Mouse (Mus musculus): ENCODE measurements around the gene Nfkbib. TPM values are rescaled to one million over a fixed set of nuclear protein-coding genes. Genes with fewer than 3 reads are reported as not detected.

The Nfkbib gene
- total and polyA plus RNA-seq, 2 experiments from 2014 or later, result 18.0 to 59.8 TPM

DNA sequence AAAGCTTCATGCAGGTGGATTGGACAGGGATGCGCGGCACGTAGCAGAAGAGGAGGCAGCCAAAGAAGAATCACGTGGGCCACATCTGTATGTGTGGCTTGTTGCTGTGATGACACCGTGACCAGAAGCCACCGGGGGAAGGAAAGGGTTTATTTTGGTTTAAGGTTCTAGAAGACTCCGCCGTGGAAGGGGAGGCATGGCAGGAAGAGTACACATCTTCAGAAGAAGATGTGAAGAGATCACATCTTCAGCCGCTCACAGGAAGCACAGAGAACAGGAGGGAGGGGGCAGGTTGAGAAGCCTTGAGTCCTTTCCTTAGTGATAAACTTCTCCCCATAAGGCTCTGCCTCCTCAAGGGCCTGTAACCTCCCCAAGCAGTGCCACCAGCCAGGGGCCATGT, 32.7 kb upstream of the Nfkbib start:
- Histone ChIP-seq H3K36me3 (ENCODE audit: insufficient read depth) (no peaks in the 10 kb centered on the region), H3K9me3 (ENCODE audit: low read length) (no peaks in the 10 kb centered on the region), H3K9ac (no peak overlapping the region), H3K4me3 (ENCODE audit: low read depth, low read length) (no peak overlapping the region), H3K4me2 (ENCODE audit: low read depth) (no peak overlapping the region), H3K27ac (ENCODE audit: low read depth, low read length) (no peak overlapping the region), H3K4me1 (ENCODE audit: insufficient read depth) (peaks cover 5% of the 10 kb centered on the region; the same call in 1 of the 2 replicates), H3K27me3 (ENCODE audit: insufficient read depth, low read length) (no peaks in the 10 kb centered on the region)
- WGBS, result 93% methylated on average over 9 of the region's 9 CpGs
- DNase-seq (no peak), ATAC-seq (no peak)
- no peak for TF ChIP-seq CTCF (IDR thresholded peaks at IDR 0.05; ENCODE audit: low read depth)

DNA sequence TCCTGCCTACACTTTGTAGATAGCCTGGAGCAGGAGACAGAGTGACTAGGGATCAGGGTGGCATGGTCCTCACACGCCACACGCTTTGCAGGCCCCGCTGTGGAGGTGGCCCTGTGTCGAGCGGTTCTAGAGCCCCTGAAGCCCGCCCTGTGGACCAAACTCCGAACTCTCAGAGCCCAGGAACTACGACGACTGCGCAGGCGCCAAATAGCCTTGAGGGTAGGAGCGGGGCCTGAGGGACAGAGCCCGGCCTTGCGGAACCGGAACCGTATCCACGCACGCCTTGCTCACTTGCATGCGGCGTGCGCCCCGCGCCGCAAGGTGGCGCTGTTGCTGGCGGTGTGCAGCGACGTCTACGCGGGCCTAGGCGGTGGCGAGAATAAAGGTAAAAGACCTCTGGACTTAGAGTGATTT, 29.3 kb upstream of the Nfkbib start:
- 13% methylated on average over 32 of the region's 32 CpGs for WGBS
- H3K4me3 ChIP-seq (ENCODE audit: low read depth, low read length), result 0 out of 2 replicates have a peak overlapping the region, but pooled peaks have one; percentile 4
- peak; percentile 96 for TF ChIP-seq CTCF (IDR thresholded peaks at IDR 0.05; ENCODE audit: low read depth)

DNA sequence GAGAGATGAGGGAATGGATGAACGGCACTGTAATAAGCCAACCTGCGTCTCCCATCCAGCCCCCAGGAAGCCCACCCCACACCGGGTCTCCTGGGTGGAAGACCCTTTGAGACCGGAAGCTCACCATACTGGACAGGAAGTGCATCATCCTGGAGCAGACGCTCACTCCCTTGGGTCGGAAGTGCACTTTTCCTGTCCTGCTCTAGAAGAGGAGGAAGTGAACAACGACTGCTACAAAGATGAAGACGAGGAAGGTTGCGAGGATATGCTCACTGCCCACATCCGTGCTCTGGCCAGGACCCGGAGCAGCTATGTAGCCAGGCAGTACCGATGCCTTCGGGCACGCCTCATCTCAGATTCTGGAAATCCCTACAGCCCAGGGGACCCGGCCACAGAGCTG, 28.5 kb upstream of the Nfkbib start:
- Histone ChIP-seq H3K36me3 (ENCODE audit: insufficient read depth) (no peaks in the 10 kb centered on the region), H3K4me2 (ENCODE audit: low read depth) (no peak overlapping the region), H3K9me3 (ENCODE audit: low read length) (no peaks in the 10 kb centered on the region), H3K27ac (ENCODE audit: low read depth, low read length) (no peak overlapping the region), H3K4me3 (ENCODE audit: low read depth, low read length) (no peak overlapping the region), H3K9ac (no peak overlapping the region), H3K4me1 (ENCODE audit: insufficient read depth) (no peaks in the 10 kb centered on the region; the same call in 1 of the 2 replicates), H3K27me3 (ENCODE audit: insufficient read depth, low read length) (no peaks in the 10 kb centered on the region)
- DNase-seq (no peak), ATAC-seq (no peak)
- 86% methylated on average over 15 of the region's 15 CpGs for WGBS
- TF ChIP-seq CTCF (IDR thresholded peaks at IDR 0.05; ENCODE audit: low read depth), result no peak

More for the DNA sequence above, 29.3 kb upstream of the Nfkbib start:
- H3K4me1 ChIP-seq (ENCODE audit: insufficient read depth), result no peaks in the 10 kb centered on the region; the same call in 1 of the 2 replicates
- H3K27me3 ChIP-seq (ENCODE audit: insufficient read depth, low read length), result no peaks in the 10 kb centered on the region
- peak overlapping the region; percentile 28; the same call in 1 of the 2 replicates for H3K9ac ChIP-seq
- H3K27ac ChIP-seq (ENCODE audit: low read depth, low read length), result no peak overlapping the region
- peak; percentile 75 for DNase-seq
- H3K9me3 ChIP-seq (ENCODE audit: low read length), result no peaks in the 10 kb centered on the region
- H3K36me3 ChIP-seq (ENCODE audit: insufficient read depth), result no peaks in the 10 kb centered on the region
- H3K4me2 ChIP-seq (ENCODE audit: low read depth), result peak overlapping the region; percentile 34
- peak; percentile 86 for ATAC-seq

DNA sequence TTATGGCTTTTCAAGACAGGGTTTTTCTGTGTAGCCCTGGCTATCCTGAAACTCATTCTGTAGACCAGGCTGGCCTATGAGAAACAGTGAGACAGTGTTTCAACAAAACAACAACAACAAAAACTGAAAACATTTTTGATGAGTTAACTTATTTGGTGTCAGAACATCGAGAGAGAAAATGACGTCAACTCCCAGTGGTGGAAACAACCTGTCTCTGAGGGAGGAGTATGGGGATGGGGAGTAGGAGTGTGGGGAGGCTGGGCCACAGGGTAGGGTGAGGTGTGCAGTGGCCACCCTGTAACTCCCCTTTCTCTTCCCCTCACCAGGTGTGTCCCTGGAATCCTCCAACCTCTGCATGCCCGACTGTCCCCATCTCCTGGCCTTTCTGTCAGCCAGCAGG, 27.2 kb upstream of the Nfkbib start:
- H3K4me2 ChIP-seq (ENCODE audit: low read depth), result no peak overlapping the region
- no peak overlapping the region for H3K4me3 ChIP-seq (ENCODE audit: low read depth, low read length)
- DNase-seq (no peak), ATAC-seq (no peak)
- TF ChIP-seq CTCF (IDR thresholded peaks at IDR 0.05; ENCODE audit: low read depth), result no peak
- no peak overlapping the region for H3K9ac ChIP-seq
- 74% methylated on average over 3 of the region's 3 CpGs for WGBS
- H3K4me1 ChIP-seq (ENCODE audit: insufficient read depth), result no peaks in the 10 kb centered on the region; the same call in 1 of the 2 replicates
- no peaks in the 10 kb centered on the region for H3K9me3 ChIP-seq (ENCODE audit: low read length)
- H3K36me3 ChIP-seq (ENCODE audit: insufficient read depth), result no peaks in the 10 kb centered on the region
- no peak overlapping the region for H3K27ac ChIP-seq (ENCODE audit: low read depth, low read length)
- no peaks in the 10 kb centered on the region for H3K27me3 ChIP-seq (ENCODE audit: insufficient read depth, low read length)

DNA sequence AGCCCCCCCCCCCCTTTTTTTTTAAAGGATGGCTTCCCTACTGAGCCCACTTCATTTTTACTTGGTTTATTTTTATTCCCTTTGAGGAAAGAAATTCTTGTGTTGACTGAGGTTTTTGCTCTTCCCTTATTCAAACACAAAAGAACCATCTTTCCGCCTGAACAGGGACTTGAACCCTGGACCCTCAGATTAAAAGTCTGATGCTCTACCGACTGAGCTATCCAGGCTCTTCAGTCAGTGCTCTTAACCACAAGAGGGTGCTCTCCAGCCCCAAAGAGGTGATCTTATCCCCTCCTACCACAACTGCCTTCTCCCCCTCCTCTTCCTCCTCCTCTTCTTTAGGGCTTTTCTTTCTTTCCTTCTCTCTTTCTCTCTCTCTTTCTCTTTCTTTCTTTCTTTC, 26.5 kb upstream of the Nfkbib start:
- ATAC-seq, result no peak
- Histone ChIP-seq H3K4me1 (ENCODE audit: insufficient read depth) (no peaks in the 10 kb centered on the region; the same call in 1 of the 2 replicates), H3K9me3 (ENCODE audit: low read length) (no peaks in the 10 kb centered on the region), H3K4me2 (ENCODE audit: low read depth) (no peak overlapping the region), H3K36me3 (ENCODE audit: insufficient read depth) (no peaks in the 10 kb centered on the region), H3K27me3 (ENCODE audit: insufficient read depth, low read length) (no peaks in the 10 kb centered on the region), H3K4me3 (ENCODE audit: low read depth, low read length) (no peak overlapping the region), H3K27ac (ENCODE audit: low read depth, low read length) (no peak overlapping the region), H3K9ac (no peak overlapping the region)
- 38% methylated on average over 2 of the region's 2 CpGs for WGBS
- TF ChIP-seq CTCF (IDR thresholded peaks at IDR 0.05; ENCODE audit: low read depth), result 0 out of 2 replicates have a peak, but pooled peaks have one; percentile 22
- DNase-seq, result no peak

DNA sequence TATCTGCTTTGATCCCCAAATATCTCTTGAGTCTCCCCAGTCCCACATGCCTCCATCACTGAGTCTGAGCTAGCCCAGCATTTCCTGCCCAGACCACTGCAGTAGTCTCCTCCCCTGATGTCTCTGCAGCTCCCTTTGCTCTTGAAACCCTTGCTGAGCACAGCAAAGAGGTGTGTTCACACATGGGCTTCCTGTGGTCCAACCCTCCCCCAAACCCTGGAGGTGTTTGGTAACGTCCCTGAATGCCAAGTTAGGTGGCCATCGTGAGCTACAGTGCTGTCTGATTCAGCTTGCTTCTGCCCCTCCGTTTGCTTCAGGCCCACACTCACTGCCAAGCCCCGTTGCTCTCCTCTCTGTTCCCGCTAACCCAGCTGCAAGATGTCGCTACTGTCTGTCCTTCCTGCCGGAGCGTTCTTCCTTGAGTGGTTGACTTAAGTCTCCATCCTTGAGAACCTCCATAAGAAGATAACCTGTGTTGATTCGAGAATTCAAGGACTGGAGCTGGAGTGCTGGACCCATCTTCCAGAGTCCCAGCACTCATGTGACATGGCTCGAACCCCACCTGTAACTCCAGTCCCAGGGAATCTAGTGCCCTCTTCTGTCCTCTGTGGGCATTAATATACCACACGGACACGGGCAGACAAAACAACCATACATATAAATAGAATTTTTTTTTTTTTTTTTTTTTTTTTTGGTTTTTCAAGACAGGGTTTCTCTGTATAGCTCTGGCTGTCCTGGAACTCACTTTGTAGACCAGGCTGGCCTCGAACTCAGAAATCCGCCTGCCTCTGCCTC, 25.3 kb upstream of the Nfkbib start:
- Histone ChIP-seq H3K4me1 (ENCODE audit: insufficient read depth) (no peaks in the 10 kb centered on the region; the same call in 1 of the 2 replicates), H3K36me3 (ENCODE audit: insufficient read depth) (no peaks in the 10 kb centered on the region; the same call in 1 of the 2 replicates)
- no peak for ATAC-seq

DNA sequence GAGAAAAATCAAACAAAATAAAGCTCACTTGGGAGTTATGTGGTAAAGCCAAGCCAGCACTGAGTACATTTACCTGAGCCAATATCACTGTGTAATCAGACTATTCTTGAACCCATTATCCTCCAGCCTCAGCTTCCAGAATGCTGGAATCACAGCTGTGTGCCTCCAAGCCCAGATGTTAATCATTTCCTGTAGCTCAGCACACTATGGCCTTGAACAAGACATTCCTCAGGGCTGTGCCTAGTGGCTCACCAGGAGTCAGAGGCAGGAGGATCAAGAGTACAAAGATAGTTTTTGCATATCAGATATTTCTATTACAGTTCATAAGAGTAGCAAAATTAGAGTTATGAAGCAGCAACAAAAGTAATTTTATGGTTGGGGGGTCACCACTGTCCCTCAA, 24.4 kb upstream of the Nfkbib start:
- H3K4me1 ChIP-seq (ENCODE audit: insufficient read depth), result no peaks in the 10 kb centered on the region; the same call in 1 of the 2 replicates
- TF ChIP-seq CTCF (IDR thresholded peaks at IDR 0.05; ENCODE audit: low read depth), result no peak
- H3K9me3 ChIP-seq (ENCODE audit: low read length), result no peaks in the 10 kb centered on the region
- DNase-seq (no peak), ATAC-seq (no peak)
- no peak overlapping the region for H3K27ac ChIP-seq (ENCODE audit: low read depth, low read length)
- no peak overlapping the region for H3K9ac ChIP-seq
- H3K27me3 ChIP-seq (ENCODE audit: insufficient read depth, low read length), result no peaks in the 10 kb centered on the region
- H3K36me3 ChIP-seq (ENCODE audit: insufficient read depth), result no peaks in the 10 kb centered on the region; the same call in 1 of the 2 replicates
- H3K4me2 ChIP-seq (ENCODE audit: low read depth), result no peak overlapping the region
- no peak overlapping the region for H3K4me3 ChIP-seq (ENCODE audit: low read depth, low read length)

More for the DNA sequence above, 25.3 kb upstream of the Nfkbib start:
- H3K27me3 ChIP-seq (ENCODE audit: insufficient read depth, low read length), result no peaks in the 10 kb centered on the region
- 86% methylated on average over 13 of the region's 14 CpGs for WGBS
- H3K27ac ChIP-seq (ENCODE audit: low read depth, low read length), result no peak overlapping the region
- no peaks in the 10 kb centered on the region for H3K9me3 ChIP-seq (ENCODE audit: low read length)
- no peak overlapping the region for H3K4me3 ChIP-seq (ENCODE audit: low read depth, low read length)
- no peak for DNase-seq
- no peak overlapping the region for H3K4me2 ChIP-seq (ENCODE audit: low read depth)
- TF ChIP-seq CTCF (IDR thresholded peaks at IDR 0.05; ENCODE audit: low read depth), result no peak
- no peak overlapping the region for H3K9ac ChIP-seq
